Mouse (Mus musculus): Measurements from ENCODE around the gene Grm3.

GRCm38 (mm10) chr5:9721136-9721535 lies 3.8 kb downstream of the Grm3 start:
- TF ChIP-seq EP300 (IDR thresholded peaks at IDR 0.05; ENCODE audit: low read length) (no peak), RCOR1 (conservative IDR thresholded peaks at IDR 0.05; ENCODE audit: low read depth, low read length) (no peak), MYC (IDR thresholded peaks at IDR 0.05; ENCODE audit: low read depth, low read length) (no peak), ZNF384 (IDR thresholded peaks at IDR 0.05; ENCODE audit: low read depth, low read length) (no peak)
